Mouse (Mus musculus) cerebral cortex, adult 2 months (tissue): ENCODE measurements around the gene Zbtb22.

Experiments used
- WGBS: fragments of 180-500 bp; shearing (Covaris S2); methylation state at CpG from one replicate; pipeline ENCODE4 v1.1.7; 2018; 5-methylcytosine and 5-hydroxymethylcytosine counted together

Gene Zbtb22

GRCm38 (mm10) chr17:33915671-33916250 is at the start of gene Zbtb22, which contains the start of gene Tapbp:
Zbtb22 (plus strand) TSS chr17:33915904.
Tapbp (plus strand) TSS chr17:33915899.
- 1% methylated on average over 34 of the region's 34 CpGs for WGBS

DNA sequence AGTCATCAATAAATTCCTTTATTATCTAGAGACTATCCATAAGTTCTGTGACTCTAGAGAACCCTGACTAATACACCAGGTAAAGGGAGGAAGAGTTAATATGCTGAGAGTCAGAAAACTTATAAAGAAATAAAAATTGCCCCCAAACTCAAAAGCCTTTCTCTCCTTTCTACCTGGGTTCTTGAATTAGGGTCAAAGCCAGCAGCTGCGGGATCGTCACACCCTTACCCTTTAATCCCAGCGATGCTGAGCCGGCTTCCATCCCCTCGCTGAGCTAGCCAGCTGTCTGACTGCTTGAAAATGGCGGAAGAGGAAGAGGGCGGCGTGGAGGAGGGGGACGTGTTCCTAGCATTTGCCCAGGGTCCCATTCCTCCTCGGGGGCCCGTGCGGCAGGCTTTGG is 42.2 kb upstream of the Zbtb22 start, which contains the start of gene Gm7029:
Gm7029 (plus strand) TSS at position 301 of the 400 bp plus-strand sequence.
- 90% methylated on average over 4 of the region's 12 CpGs for WGBS

- 89% methylated on average over 11 of the region's 11 CpGs for WGBS
Measured at GRCm38 (mm10) chr17:33874411-33874810, 41.3 kb upstream of the Zbtb22 start.

DNA sequence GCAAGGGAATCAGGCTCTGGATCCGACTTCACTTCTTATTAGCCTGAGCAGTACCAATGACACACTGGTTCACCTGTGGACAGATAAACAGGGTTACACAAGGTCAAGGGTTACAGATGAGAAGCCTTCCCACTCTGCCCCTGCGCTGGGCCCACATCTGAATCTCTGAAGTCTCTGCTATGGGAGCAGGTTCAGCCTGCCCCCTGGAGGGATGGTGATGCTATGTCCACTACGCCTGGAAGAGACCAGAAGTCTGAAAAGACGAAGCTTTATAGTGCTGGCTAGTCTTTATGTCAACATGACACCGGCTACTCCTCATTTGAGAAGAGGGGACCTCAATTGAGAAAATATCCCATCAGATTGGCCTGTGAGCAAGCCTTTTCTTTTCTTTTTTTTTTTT is 39.9 kb upstream of the Zbtb22 start:
- WGBS, result 85% methylated on average over 5 of the region's 5 CpGs

DNA sequence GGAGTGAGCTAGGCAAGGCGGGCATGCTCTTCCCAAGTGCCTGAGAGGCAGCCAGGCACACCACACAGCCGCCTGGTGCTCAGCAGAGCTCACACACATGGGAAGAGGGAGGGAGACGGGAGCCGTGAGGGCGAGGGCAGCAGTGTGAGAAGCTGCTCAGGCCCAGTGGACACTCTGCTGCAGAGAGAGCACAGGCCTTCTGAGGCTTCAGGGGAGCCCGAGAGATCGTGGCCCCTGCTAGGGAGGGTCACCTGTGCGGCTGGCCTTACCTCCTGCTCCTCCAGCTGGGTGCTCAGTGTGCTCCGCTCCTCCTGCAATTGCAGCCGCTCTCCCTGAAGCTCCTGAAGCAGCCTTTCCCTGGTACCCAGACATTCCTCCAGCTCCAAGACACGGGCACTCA is 31.4 kb upstream of the Zbtb22 start:
- WGBS, result 92% methylated on average over 10 of the region's 11 CpGs

GRCm38 (mm10) chr17:33887802-33888201 is 27.9 kb upstream of the Zbtb22 start:
- 77% methylated on average over 2 of the region's 2 CpGs for WGBS

- WGBS, result under 1% methylated on average over 44 of the region's 44 CpGs
Measured at GRCm38 (mm10) chr17:33889941-33890532, 25.7 kb upstream of the Zbtb22 start.

DNA sequence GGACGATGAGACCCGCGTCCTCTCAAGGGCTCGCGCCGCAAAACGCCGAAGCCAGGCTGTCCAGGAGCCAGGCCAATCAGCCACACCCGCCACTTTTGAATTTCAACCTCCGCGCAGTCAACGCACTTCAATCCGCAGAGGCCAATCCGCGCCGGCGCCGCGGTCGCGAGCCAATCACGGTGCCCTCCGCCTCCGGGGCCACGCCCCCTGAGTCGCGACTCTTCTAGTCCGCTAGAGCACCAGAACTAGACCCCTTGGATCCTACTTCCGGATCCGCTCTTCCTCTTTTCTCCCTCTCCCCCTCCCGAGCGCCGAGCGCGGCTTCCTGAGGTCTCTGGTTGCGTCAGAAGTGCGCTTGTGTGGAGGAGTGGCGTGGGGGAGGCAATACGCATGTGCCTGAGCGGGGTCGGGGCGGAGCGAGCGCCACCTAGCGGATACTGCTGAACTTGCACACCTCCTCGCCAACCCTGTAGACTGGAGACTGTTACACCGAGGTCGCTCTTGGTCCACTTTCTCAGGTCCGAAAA is 25.1 kb upstream of the Zbtb22 start, which contains the start of gene Kifc1:
Kifc1 (minus strand) TSS at position 129 of the 527 bp plus-strand sequence.
- WGBS, result under 1% methylated on average over 49 of the region's 49 CpGs

- 51% methylated on average over 2 of the region's 2 CpGs for WGBS
Measured at GRCm38 (mm10) chr17:33891357-33891756, 24.3 kb upstream of the Zbtb22 start.

DNA sequence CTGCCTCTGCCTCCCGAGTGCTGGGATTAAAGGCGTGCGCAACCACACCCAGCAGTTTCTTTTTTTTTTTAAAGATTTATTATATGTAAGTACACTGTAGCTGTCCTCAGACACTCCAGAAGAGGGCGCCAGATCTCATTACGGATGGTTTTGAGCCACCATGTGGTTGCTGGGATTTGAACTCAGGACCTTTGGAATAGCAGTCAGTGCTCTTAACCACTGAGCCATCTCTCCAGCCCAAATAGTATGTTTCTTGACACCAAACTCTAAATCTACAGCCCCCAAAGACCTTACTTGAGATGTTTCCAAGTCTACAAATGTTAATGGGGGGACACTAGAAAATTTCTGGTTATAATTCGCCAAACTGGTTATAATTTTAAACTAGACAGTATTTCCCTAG is 23.8 kb upstream of the Zbtb22 start:
- WGBS, result 68% methylated on average over 6 of the region's 6 CpGs

GRCm38 (mm10) chr17:33892429-33892828 is 23.3 kb upstream of the Zbtb22 start:
- WGBS, result 47% methylated on average over 7 of the region's 7 CpGs

- WGBS, result 86% methylated on average over 4 of the region's 4 CpGs
Measured at GRCm38 (mm10) chr17:33893011-33893410, 22.7 kb upstream of the Zbtb22 start.

GRCm38 (mm10) chr17:33897114-33897794 is 18.4 kb upstream of the Zbtb22 start:
- WGBS, result 44% methylated on average over 6 of the region's 6 CpGs

DNA sequence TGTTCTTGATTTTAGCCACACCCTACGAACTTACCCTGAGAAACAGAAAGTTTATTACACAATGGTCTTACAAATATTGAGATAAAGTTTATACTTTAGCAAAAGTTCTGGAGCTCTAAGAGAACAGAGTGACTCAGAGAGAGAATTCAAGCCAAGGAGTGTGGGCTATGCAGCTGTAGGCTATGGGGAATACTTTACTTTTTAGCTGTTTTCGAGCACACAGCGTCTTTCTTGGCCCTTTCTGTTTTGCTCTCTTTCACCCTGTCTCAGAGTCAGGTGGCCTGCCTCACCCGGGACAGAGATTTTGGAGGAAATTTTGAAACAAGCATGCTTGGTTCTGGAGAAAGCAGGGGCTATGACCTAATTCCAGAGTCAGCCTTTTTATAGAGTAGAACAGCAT is 17.5 kb upstream of the Zbtb22 start:
- 58% methylated on average over 4 of the region's 4 CpGs for WGBS

DNA sequence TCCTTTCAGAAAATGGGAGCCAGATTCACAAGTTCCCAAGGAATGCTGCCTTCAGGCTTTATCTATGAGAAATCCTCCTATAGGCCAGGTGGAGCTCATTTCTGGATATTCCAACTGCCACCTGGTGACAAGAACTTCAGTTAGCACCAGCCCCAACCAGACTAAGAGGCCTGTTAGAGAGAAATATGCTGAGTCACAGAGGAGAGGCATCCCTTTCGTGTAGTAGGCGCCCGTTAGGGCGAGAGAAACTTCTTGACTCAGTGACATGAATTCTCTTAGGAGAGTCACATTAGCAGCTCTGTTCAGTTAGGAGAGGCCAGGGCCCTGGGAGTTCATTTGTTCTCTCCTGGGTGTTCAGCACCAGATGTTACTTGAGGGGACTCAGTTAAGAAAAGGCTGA is 16.1 kb upstream of the Zbtb22 start:
- 70% methylated on average over 4 of the region's 4 CpGs for WGBS

GRCm38 (mm10) chr17:33900281-33900988 is 15.3 kb upstream of the Zbtb22 start:
- WGBS, result 70% methylated on average over 7 of the region's 7 CpGs

DNA sequence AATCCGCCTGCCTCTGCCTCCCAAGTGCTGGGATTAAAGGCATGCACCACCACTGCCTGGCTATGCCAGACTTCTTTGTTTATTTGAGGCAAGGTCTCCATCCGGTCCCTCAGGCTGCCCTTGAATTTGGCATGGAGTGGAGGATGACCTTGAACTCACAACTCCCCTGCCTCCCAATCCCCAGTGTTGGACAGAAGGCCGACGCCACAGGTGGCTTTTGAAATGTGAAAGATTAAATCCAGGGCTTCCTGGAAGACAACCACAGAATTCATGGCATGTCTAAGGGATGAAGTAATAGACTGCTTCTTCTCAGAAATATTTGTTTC is 14.8 kb upstream of the Zbtb22 start:
- WGBS, result 95% methylated on average over 4 of the region's 4 CpGs

DNA sequence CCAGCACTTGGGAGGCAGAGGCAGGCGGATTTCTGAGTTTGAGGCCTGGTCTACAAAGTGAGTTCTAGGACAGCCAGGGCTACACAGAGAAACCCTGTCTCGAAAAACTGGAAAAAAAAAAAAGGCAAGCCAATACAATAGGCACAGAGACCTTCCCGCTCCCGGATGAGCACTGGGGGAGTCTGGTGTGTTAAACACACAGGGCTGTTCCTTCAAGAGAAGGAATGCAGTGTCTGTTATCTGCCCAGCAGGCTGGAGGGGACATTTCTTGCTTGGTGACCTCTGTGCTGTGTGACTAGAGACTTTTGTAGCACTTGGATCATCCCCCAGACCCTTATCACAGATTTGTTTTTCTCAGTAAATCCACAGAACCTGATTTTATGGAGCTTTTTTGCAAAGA is 14.1 kb upstream of the Zbtb22 start:
- 75% methylated on average over 4 of the region's 4 CpGs for WGBS

DNA sequence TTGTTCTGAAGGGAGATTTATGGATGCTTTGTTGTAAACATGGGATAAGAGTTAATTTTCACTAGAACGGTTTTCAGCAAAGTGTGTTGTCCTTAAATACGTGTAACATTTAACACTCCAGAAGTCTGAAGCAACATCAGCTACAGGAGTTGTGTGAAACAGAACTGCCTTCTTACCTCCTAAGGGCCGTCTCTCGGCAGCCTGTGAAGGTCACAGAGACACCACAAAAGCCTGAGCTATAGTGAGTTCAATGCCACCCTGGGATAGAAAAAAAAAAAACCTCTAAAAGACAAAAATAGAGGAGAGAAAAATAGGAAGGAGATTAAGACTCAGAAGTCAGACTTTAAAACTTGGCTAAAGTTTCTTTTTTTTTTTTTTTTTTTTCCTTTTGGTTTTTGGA is 13.6 kb upstream of the Zbtb22 start:
- WGBS, result 70% methylated on average over 4 of the region's 4 CpGs

GRCm38 (mm10) chr17:33902491-33902890 is 13.2 kb upstream of the Zbtb22 start:
- 77% methylated on average over 7 of the region's 7 CpGs for WGBS

DNA sequence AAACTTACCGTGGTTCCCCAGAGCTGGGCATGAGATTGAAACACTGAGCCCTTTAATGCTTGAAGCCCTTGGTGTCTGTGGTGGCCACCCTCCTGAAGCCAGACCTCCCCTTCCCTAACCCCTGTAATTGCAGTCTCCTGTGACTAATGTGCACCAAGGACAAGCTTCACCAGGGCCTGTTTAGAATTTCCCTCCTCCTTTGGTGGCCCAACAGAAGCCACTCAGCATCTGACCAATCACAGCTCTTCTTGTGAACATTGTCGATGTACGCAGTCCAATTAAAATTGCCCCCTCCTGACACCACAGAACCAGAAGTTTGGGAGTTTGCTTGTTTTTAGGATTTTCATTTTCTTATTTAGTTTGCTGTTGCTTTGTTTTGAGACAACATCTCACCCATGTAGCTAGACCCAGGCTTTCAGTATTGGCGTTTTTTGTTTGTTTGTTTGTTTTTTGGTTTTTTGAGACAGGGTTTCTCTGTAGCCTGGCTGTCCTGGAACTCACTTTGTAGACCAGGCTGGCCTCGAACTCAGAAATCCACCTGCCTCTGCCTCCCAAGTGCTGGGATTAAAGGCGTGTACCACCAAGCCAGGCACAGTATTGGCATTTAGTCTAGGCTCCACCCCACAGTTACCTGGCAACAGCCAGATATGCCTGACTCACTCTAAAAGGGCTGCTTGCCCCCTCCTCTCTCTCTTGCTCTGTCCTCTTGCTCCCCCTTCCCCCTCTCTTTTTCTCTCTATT is 11.6 kb upstream of the Zbtb22 start:
- WGBS, result 71% methylated on average over 6 of the region's 6 CpGs

- 57% methylated on average over 3 of the region's 4 CpGs for WGBS
Measured at GRCm38 (mm10) chr17:33904835-33905234, 10.9 kb upstream of the Zbtb22 start, which contains the start of gene Platr17. Platr17 (plus strand) TSS chr17:33905135.
